Mouse (Mus musculus): ENCODE data around the gene Gapt.
"Not testable (repeated sequence)": the region's sequence is repeated elsewhere in the genome, so short reads cannot be mapped to it uniquely, and the experiment has no call there.

The Gapt gene

GRCm38 (mm10) chr13:110356941-110357340 lies at the start of gene Gapt:
TSS of gene Gapt (minus strand) at chr13:110357199.
- DNase-seq = no peak

- no peak for DNase-seq
Measured at GRCm38 (mm10) chr13:110406152-110406551, 49.2 kb upstream of the Gapt start.

DNA sequence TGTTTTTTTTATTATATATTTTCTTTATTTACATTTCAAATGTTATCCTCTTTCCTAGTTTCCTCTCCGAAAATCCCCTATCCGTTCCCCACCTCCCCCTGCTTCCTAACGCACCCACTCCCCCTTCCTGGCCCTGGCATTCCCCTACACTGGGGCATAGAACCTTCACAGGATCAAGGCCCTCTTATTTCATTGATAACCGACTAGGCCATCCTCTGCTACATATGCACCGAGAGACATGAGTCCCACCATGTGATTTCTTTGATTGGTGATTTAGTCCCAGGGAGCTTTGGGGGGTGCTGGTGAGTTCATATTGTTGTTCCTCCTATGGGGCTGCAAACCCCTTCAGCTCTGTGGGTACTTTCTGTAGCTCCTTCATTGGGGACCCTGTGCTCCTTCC lies 47.7 kb upstream of the Gapt start:
- not testable (repeated sequence) for DNase-seq

- DNase-seq = no peak
Measured at GRCm38 (mm10) chr13:110404059-110404458, 47.1 kb upstream of the Gapt start.

DNA sequence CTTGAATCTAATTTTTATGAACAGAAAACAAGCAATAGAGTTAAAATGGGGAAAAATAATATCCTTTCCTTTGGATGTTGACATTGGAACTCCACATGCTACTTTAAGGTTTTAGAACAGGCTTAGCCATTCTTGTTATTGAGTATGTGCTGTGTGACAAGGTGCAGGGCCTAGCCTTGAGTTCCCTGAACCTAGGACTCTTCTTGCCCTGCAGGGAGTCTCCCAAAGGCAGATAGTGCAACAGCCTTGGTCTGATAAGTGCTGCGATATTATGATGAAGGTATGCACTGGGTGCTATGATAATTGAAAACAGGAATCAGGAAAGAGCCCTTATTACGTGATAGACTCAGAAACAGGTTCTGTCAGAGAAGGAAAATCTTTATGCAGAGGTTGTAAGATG lies 44.9 kb upstream of the Gapt start:
- DNase-seq = no peak

DNA sequence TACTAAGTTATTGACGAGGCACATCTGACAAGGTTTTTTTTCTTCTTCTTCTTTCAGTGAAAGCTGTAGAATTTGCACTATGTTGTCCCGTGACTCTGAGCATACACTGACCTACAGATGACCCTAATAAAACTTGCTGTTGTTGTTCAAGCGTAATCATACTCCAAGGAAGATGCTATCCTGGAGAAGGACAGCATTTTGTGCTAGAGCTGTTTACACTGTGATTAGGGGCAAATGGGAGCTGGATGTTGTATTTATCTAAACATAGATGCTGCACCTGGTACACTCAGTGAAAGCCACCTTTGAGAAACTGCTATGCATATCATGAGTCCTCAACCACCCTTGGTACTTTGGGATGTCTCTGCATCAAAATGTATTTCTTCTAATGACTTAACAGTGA lies 44.4 kb upstream of the Gapt start:
- DNase-seq = no peak

DNA sequence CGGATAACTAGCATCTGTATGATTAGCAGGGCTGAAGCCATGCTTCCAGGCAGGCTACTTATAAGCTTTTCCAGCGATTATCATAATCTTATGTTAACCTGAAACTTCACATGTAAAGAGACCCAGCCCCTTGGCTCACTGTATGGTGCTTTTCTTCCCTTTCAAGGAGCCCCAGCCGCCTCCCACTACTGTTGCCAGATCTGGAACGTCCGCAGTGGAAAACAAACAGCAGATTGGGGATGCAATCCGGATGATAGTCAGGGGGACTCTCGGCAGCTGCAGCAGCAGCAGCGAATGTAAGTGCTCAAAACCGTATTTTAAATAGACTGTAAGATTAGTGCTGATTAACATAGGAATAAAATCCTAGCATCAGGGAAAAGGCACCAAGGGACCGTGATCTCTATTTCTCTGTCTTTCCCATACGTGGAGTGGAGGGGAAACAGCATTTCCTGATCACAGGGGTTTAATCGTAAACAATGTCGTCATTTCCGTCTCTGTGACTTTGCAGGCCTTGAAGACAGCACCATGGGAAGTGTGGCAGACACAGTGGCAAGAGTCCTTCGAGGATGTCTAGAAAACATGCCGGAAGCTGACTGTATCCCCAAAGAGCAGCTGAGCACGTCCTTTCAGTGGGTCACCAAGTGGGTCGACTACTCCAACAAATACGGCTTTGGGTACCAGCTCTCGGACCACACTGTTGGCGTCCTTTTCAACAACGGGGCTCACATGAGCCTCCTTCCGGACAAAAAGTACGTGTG lies 41.7 kb upstream of the Gapt start:
- peak; percentile 11 for DNase-seq

GRCm38 (mm10) chr13:110397750-110398149 lies 40.8 kb upstream of the Gapt start:
- DNase-seq = no peak

DNA sequence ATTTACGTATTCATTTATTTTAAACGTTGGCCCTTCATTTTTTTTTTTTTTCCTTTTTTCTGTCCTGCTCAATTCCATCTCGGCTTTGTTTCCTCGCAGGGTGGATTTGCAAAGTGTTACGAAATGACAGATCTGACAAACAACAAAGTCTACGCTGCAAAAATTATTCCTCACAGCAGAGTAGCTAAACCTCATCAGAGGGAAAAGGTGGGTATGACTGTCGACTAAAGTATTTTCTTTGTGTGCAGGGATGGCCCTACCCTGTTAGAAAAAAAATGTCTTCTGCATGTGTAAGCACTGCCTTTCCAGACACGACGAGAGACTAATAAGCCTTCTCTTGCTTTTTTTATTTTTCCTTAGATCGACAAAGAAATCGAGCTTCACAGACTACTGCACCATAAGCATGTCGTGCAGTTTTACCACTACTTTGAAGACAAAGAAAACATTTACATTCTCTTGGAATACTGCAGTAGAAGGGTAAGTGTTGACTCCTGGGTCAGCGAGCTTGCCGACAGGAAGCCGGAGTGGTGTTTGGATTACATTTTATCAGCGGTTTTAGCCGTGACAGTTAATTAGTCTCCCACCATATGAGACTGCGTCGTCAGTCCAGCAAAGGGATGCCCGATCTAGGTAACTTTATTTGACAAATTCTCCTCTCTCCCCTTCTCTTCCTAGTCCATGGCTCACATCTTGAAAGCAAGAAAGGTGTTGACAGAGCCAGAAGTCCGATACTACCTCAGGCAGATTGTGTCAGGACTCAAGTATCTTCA lies 39.1 kb upstream of the Gapt start:
- DNase-seq = peak; percentile 36

DNA sequence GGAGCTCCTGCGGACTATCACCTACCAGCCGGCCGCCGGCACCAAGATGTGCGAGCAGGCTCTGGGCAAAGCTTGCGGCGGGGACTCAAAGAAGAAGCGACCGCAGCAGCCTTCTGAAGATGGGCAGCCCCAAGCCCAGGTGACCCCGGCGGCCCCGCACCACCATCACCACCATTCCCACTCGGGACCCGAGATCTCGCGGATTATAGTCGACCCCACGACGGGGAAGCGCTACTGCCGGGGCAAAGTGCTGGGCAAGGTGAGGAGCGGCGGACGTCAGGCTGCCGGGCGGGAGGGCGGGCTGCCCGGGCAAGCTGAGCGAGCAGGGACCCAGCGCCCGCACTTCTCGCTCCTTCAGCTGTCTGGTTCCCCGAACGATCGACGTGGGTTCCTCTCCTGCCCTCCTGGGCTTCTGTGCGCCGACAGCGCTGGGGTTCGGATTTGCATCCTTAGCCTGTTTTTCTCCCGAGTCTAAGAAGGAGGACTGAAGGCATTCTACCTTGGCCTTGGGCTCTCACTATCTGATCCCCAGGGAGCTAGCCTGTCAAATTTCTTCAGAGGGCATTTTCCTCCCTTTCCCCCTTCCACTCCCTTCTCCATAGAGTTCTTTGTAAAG lies 38.3 kb upstream of the Gapt start:
- peak; percentile 43 for DNase-seq

- peak; percentile 93 for DNase-seq
Measured at GRCm38 (mm10) chr13:110394291-110395178, 37.5 kb upstream of the Gapt start, which contains the start of gene Plk2. TSS of gene Plk2 (plus strand) at chr13:110395046.

GRCm38 (mm10) chr13:110392631-110393030 lies 35.6 kb upstream of the Gapt start:
- peak; percentile 38 for DNase-seq

- DNase-seq = peak; percentile 76
Measured at GRCm38 (mm10) chr13:110392210-110392609, 35.2 kb upstream of the Gapt start.

DNA sequence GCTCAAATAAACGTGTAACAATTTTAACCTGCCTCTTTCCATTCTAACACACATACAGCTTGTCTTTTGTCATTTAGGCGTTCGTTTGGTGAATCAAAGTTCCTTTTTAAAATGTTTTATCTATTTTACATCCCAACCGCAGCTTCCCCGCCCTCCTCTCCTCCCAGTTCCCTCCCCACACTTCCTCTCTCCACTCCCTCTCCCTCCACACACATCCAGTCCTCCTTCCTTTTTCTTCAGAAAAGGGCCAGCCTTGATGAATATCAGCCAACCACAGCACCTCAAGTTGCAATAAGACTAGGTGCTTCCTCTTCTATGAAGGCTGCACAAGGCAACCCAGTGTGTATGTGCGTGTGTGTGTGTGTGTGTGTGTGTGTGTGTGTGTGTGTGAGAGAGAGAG lies 27.5 kb upstream of the Gapt start:
- no peak for DNase-seq

GRCm38 (mm10) chr13:110382447-110382901 lies 25.5 kb upstream of the Gapt start:
- DNase-seq = peak; percentile 74

GRCm38 (mm10) chr13:110369673-110370072 lies 12.7 kb upstream of the Gapt start:
- DNase-seq = no peak

DNA sequence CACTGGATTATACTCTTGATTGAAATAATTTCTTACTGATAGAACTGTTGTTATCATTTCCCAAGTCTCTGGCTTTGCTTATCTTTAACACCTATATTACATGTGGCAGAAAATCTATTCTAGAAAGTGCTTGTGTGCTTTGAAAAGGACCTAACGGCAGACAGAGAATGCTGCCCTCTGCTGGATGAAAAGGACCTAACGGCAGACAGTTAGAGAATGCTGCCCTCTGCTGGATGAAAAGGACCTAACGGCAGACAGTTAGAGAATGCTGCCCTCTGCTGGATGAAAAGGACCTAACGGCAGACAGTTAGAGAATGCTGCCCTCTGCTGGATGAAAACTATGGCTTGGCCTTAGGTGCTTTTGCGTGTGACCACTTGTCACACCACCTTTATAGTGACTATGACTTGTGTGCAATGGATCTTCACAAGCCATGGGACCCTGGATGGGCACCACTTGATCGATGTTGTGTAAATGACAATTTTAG lies 11.6 kb upstream of the Gapt start:
- peak; percentile 57 for DNase-seq

GRCm38 (mm10) chr13:110367961-110368555 lies 11.1 kb upstream of the Gapt start:
- no peak for DNase-seq

- DNase-seq = no peak
Measured at GRCm38 (mm10) chr13:110366477-110366876, 9.5 kb upstream of the Gapt start.

- no peak for DNase-seq
Measured at GRCm38 (mm10) chr13:110363722-110364121, 6.7 kb upstream of the Gapt start.

- no peak for DNase-seq
Measured at GRCm38 (mm10) chr13:110351051-110351450, 5.9 kb downstream of the Gapt start.

GRCm38 (mm10) chr13:110346707-110347106 lies 10.3 kb downstream of the Gapt start:
- DNase-seq = peak; percentile 30

Measured in retina, postnatal 1 day (tissue).